Mouse (Mus musculus): Measurements from ENCODE around the gene Ramac.

GRCm38 (mm10) chr7:81727716-81728115, 35.0 kb upstream of the Ramac start:
- TF ChIP-seq CTCF (IDR thresholded peaks at IDR 0.05; ENCODE audit: low read depth, low read length) (no peak), POLR2A (IDR thresholded peaks at IDR 0.05; ENCODE audit: insufficient read depth, low read length) (no peak)
